Mouse (Mus musculus): ENCODE results near the gene Greb1. TPM values are rescaled to one million over a fixed set of nuclear protein-coding genes. Genes with fewer than 3 reads are reported as not detected.

The Greb1 gene
- total RNA-seq, 4 experiments from 2014 or later: 0.27 to 5.3 (median 1.1) TPM

- no peak for DNase-seq (ENCODE audit: low spot score in 2 of 2)
Measured at GRCm38 (mm10) chr12:16764776-16765445, 35.8 kb downstream of the Greb1 start.

GRCm38 (mm10) chr12:16763649-16764422 is 36.9 kb downstream of the Greb1 start:
- no peak for DNase-seq (ENCODE audit: low spot score in 2 of 2)

GRCm38 (mm10) chr12:16761461-16761860 is 39.2 kb downstream of the Greb1 start:
- DNase-seq (ENCODE audit: low spot score in 2 of 2): no peak

GRCm38 (mm10) chr12:16760246-16760645 is 40.4 kb downstream of the Greb1 start:
- no peak for DNase-seq (ENCODE audit: low spot score in 2 of 2)

GRCm38 (mm10) chr12:16754311-16754710 is 46.4 kb downstream of the Greb1 start:
- no peak for DNase-seq (ENCODE audit: low spot score in 2 of 2)

GRCm38 (mm10) chr12:16753555-16753954 is 47.1 kb downstream of the Greb1 start:
- no peak for DNase-seq (ENCODE audit: low spot score in 2 of 2)

- no peak for DNase-seq (ENCODE audit: low spot score in 2 of 2)
Measured at GRCm38 (mm10) chr12:16753110-16753509, 47.6 kb downstream of the Greb1 start.

GRCm38 (mm10) chr12:16752236-16752840 is 48.3 kb downstream of the Greb1 start:
- no peak for DNase-seq (ENCODE audit: low spot score in 2 of 2)

GRCm38 (mm10) chr12:16751609-16752008 is 49.1 kb downstream of the Greb1 start:
- no peak for DNase-seq (ENCODE audit: low spot score in 2 of 2)

GRCm38 (mm10) chr12:16740059-16740458 is 60.6 kb downstream of the Greb1 start:
- no peak for DNase-seq (ENCODE audit: low spot score in 2 of 2)

GRCm38 (mm10) chr12:16737266-16737665 is 63.4 kb downstream of the Greb1 start:
- DNase-seq (ENCODE audit: low spot score in 2 of 2): no peak

GRCm38 (mm10) chr12:16734698-16735097 is 66.0 kb downstream of the Greb1 start:
- DNase-seq (ENCODE audit: low spot score in 2 of 2): no peak

GRCm38 (mm10) chr12:16734009-16734408 is 66.7 kb downstream of the Greb1 start:
- DNase-seq (ENCODE audit: low spot score in 2 of 2): no peak

GRCm38 (mm10) chr12:16731121-16731741 is 69.5 kb downstream of the Greb1 start:
- no peak for DNase-seq (ENCODE audit: low spot score in 2 of 2)

- DNase-seq (ENCODE audit: low spot score in 2 of 2): no peak
Measured at GRCm38 (mm10) chr12:16730196-16730595, 70.5 kb downstream of the Greb1 start.

- no peak for DNase-seq (ENCODE audit: low spot score in 2 of 2)
Measured at GRCm38 (mm10) chr12:16728221-16728620, 72.5 kb downstream of the Greb1 start.

GRCm38 (mm10) chr12:16726229-16726628 is 74.5 kb downstream of the Greb1 start:
- no peak for DNase-seq (ENCODE audit: low spot score in 2 of 2)

- no peak for DNase-seq (ENCODE audit: low spot score in 2 of 2)
Measured at GRCm38 (mm10) chr12:16723601-16724000, 77.1 kb downstream of the Greb1 start.

- no peak for DNase-seq (ENCODE audit: low spot score in 2 of 2)
Measured at GRCm38 (mm10) chr12:16718660-16719315, 81.9 kb downstream of the Greb1 start.

GRCm38 (mm10) chr12:16717653-16718052 is 83.0 kb downstream of the Greb1 start:
- no peak for DNase-seq (ENCODE audit: low spot score in 2 of 2)

GRCm38 (mm10) chr12:16714616-16715015 is 86.1 kb downstream of the Greb1 start:
- no peak for DNase-seq (ENCODE audit: low spot score in 2 of 2)
